Mouse (Mus musculus) heart, postnatal 14 days (tissue): ENCODE results near the gene Ckap2l. TPM values are rescaled to one million over a fixed set of nuclear protein-coding genes. Genes with fewer than 3 reads are reported as not detected.

Source experiments
- DNase-seq, 2 experiments: peaks; one replicate each; pipeline ENCODE4 v3.0.0; 2021 to 2022
- intact Hi-C: fragments of 180-260 bp; cut with DNase I; formaldehyde crosslinking; loops from one replicate; pipeline ENCODE4 v1.15.1; 2025
- total RNA-seq, 2 experiments: library from RNA; stranded (reverse); gene quantifications; 2 replicates each; pipeline ENCODE4 v1.2.3; 2021

The Ckap2l gene
- total RNA-seq, 2 experiments from 2014 or later, result 3.4 to 6.0 TPM

- no peak for DNase-seq
- intact Hi-C loops, result no loop called here
Observed at GRCm38 (mm10) chr2:129241845-129242833, 54.9 kb downstream of the Ckap2l start.

GRCm38 (mm10) chr2:129240726-129241432 lies 56.1 kb downstream of the Ckap2l start:
- intact Hi-C loops, result no loop called here

GRCm38 (mm10) chr2:129236526-129236925 lies 60.5 kb downstream of the Ckap2l start:
- intact Hi-C loops, result no loop called here
- no peak for DNase-seq

More at GRCm38 (mm10) chr2:129240726-129241432, 56.1 kb downstream of the Ckap2l start:
- no peak for DNase-seq

- intact Hi-C loops, result no loop called here
- DNase-seq, result no peak
Observed at GRCm38 (mm10) chr2:129234731-129235130, 62.3 kb downstream of the Ckap2l start.

GRCm38 (mm10) chr2:129233803-129234477 lies 63.1 kb downstream of the Ckap2l start:
- DNase-seq, result no peak
- intact Hi-C loops, result no loop called here

GRCm38 (mm10) chr2:129233218-129233617 lies 63.8 kb downstream of the Ckap2l start:
- intact Hi-C loops, result no loop called here

GRCm38 (mm10) chr2:129232484-129232883 lies 64.5 kb downstream of the Ckap2l start:
- DNase-seq, result no peak
- intact Hi-C loops, result no loop called here

More at GRCm38 (mm10) chr2:129233218-129233617, 63.8 kb downstream of the Ckap2l start:
- no peak for DNase-seq

- intact Hi-C loops, result no loop called here
- no peak for DNase-seq
Observed at GRCm38 (mm10) chr2:129232023-129232422, 65.0 kb downstream of the Ckap2l start.

GRCm38 (mm10) chr2:129229316-129229715 lies 67.7 kb downstream of the Ckap2l start:
- no peak for DNase-seq
- intact Hi-C loops, result no loop called here

GRCm38 (mm10) chr2:129228571-129228970 lies 68.4 kb downstream of the Ckap2l start:
- intact Hi-C loops, result no loop called here
- DNase-seq, result no peak

- DNase-seq, result no peak
- intact Hi-C loops, result no loop called here
Observed at GRCm38 (mm10) chr2:129227709-129228108, 69.3 kb downstream of the Ckap2l start.

- DNase-seq, result no peak
Observed at GRCm38 (mm10) chr2:129227011-129227529, 69.9 kb downstream of the Ckap2l start.

GRCm38 (mm10) chr2:129226296-129226851 lies 70.6 kb downstream of the Ckap2l start:
- intact Hi-C loops, result no loop called here
- DNase-seq, result no peak

More at GRCm38 (mm10) chr2:129227011-129227529, 69.9 kb downstream of the Ckap2l start:
- intact Hi-C loops, result no loop called here

GRCm38 (mm10) chr2:129225251-129225819 lies 71.7 kb downstream of the Ckap2l start:
- intact Hi-C loops, result no loop called here
- no peak for DNase-seq

GRCm38 (mm10) chr2:129224178-129224577 lies 72.8 kb downstream of the Ckap2l start:
- intact Hi-C loops, result no loop called here
- no peak for DNase-seq

- intact Hi-C loops, result no loop called here
- no peak for DNase-seq
Observed at GRCm38 (mm10) chr2:129221097-129221632, 75.8 kb downstream of the Ckap2l start.

- intact Hi-C loops, result no loop called here
- no peak for DNase-seq
Observed at GRCm38 (mm10) chr2:129218537-129219105, 78.4 kb downstream of the Ckap2l start.
